Mouse (Mus musculus) C2C12 (cell line): Measurements from ENCODE around the gene Dvl2. TPM values are rescaled to one million over a fixed set of nuclear protein-coding genes. Genes with fewer than 3 reads are reported as not detected.
"Not testable (repeated sequence)": the region's sequence is repeated elsewhere in the genome, so short reads cannot be mapped to it uniquely, and the experiment has no call there.

ENCODE experiments used
- H3K27me3 ChIP-seq: one replicate; pipeline ENCODE4 v1.6.1; 2011; ENCODE audit not compliant: control insufficient read depth, insufficient read depth, insufficient read length
- H3K36me3 ChIP-seq: one replicate; pipeline ENCODE4 v1.6.1; 2011; ENCODE audit not compliant: control insufficient read depth, insufficient read depth
- H3K4me3 ChIP-seq: one replicate; pipeline ENCODE4 v1.5.1; 2011; ENCODE audit warnings: mild to moderate bottlenecking, control low read depth; ENCODE audit not compliant: poor library complexity, insufficient read depth, severe bottlenecking
- H3K79me2 ChIP-seq: one replicate; pipeline ENCODE4 v1.6.1; 2011; ENCODE audit not compliant: control insufficient read depth, insufficient read depth
- H3K79me3 ChIP-seq: one replicate; pipeline ENCODE4 v1.6.1; 2011; ENCODE audit warnings: low read depth, control low read depth
- H3ac ChIP-seq: one replicate; pipeline ENCODE3; 2011; ENCODE audit warnings: low read depth; ENCODE audit not compliant: control insufficient read depth, insufficient read length
- CEBPB ChIP-seq: IDR thresholded peaks from one replicate; pipeline ENCODE4 v1.6.1; 2011; ENCODE audit warnings: low read depth, mild to moderate bottlenecking, control low read depth, moderate library complexity
- CTCF ChIP-seq: IDR thresholded peaks from one replicate; pipeline ENCODE4 v1.5.1; 2011; ENCODE audit not compliant: control insufficient read depth, insufficient read depth, insufficient read length
- FOSL1 ChIP-seq: IDR thresholded peaks from one replicate; pipeline ENCODE4 v1.8.0; 2011; ENCODE audit warnings: mild to moderate bottlenecking, low read length; ENCODE audit not compliant: poor library complexity, insufficient read depth, severe bottlenecking
- MAX ChIP-seq: IDR thresholded peaks from one replicate; pipeline ENCODE4 v1.6.1; 2011; ENCODE audit warnings: mild to moderate bottlenecking, control low read depth
- MYOD1 ChIP-seq: IDR thresholded peaks from one replicate; pipeline ENCODE4 v1.6.1; 2011; ENCODE audit warnings: low read depth; ENCODE audit not compliant: control insufficient read depth, insufficient read length
- MYOG ChIP-seq: IDR thresholded peaks from one replicate; pipeline ENCODE4 v1.6.1; 2011; ENCODE audit not compliant: control insufficient read depth, insufficient read length; ENCODE audit errors: extremely low read depth
- USF1 ChIP-seq: IDR thresholded peaks from one replicate; pipeline ENCODE4 v1.6.1; 2011; ENCODE audit warnings: low read depth, mild to moderate bottlenecking, control low read depth, moderate library complexity
- polyA plus RNA-seq: library from polyadenylated mRNA; unstranded; fragments of >200 nt; fragmentation: generic; extraction: Trizol; gene quantifications from one replicate; pipeline ENCODE4 v1.2.1, GENCODE M21; 2012; ENCODE audit warnings: missing spikeins

The Dvl2 gene
- polyA plus RNA-seq, 1 experiment, result 36.4 TPM

GRCm38 (mm10) chr11:70015677-70016076 is 15.3 kb downstream of the Dvl2 start:
- H3K79me2 ChIP-seq, result peaks cover 39% of the 10 kb centered on the region
- no peak overlapping the region for H3ac ChIP-seq
- no peak overlapping the region for H3K4me3 ChIP-seq
- peaks cover 18% of the 10 kb centered on the region for H3K79me3 ChIP-seq
- peaks cover 33% of the 10 kb centered on the region for H3K36me3 ChIP-seq
- TF ChIP-seq CTCF, result no peak
- no peak for TF ChIP-seq MYOG
- TF ChIP-seq FOSL1, result no peak
- TF ChIP-seq MAX, result no peak
- no peak for TF ChIP-seq MYOD1
- no peaks in the 10 kb centered on the region for H3K27me3 ChIP-seq

GRCm38 (mm10) chr11:70016177-70016576 is 15.8 kb downstream of the Dvl2 start:
- H3K4me3 ChIP-seq, H3ac ChIP-seq, H3K27me3 ChIP-seq: not testable (repeated sequence)
- peaks cover 28% of the 10 kb centered on the region for H3K36me3 ChIP-seq
- peaks cover 44% of the 10 kb centered on the region for H3K79me2 ChIP-seq
- peaks cover 18% of the 10 kb centered on the region for H3K79me3 ChIP-seq

- Histone ChIP-seq H3ac (no peak within 1 kb of the TSS), H3K4me3 (peak within 1 kb of the TSS; percentile 90), H3K27me3 (no peaks in the 10 kb centered on the region), H3K36me3 (peaks cover 23% of the 10 kb centered on the region), H3K79me2 (peaks cover 49% of the 10 kb centered on the region), H3K79me3 (peaks cover 18% of the 10 kb centered on the region)
- TF ChIP-seq CEBPB, result no peak
- TF ChIP-seq MAX, result no peak
- no peak for TF ChIP-seq MYOD1
- TF ChIP-seq FOSL1, result no peak
- no peak for TF ChIP-seq USF1
- TF ChIP-seq MYOG, result no peak
- no peak for TF ChIP-seq CTCF
Measured at GRCm38 (mm10) chr11:70016669-70017068, 16.3 kb downstream of the Dvl2 start, which contains the start of gene Dlg4. TSS of gene Dlg4 (plus strand) at chr11:70016942.

GRCm38 (mm10) chr11:70017199-70017767 is 16.9 kb downstream of the Dvl2 start:
- Histone ChIP-seq H3K36me3 (peaks cover 17% of the 10 kb centered on the region), H3K79me2 (peaks cover 55% of the 10 kb centered on the region), H3K4me3 (no peak overlapping the region), H3K27me3 (no peaks in the 10 kb centered on the region), H3ac (no peak overlapping the region), H3K79me3 (peaks cover 21% of the 10 kb centered on the region)
- TF ChIP-seq MYOD1 (no peak), FOSL1 (no peak), USF1 (no peak), MAX (no peak), CTCF (no peak), CEBPB (no peak), MYOG (no peak)

GRCm38 (mm10) chr11:70018131-70018990 is 18.0 kb downstream of the Dvl2 start:
- Histone ChIP-seq H3K79me3 (peaks cover 32% of the 10 kb centered on the region), H3ac (peak overlapping the region; percentile 44), H3K36me3 (peaks cover 6% of the 10 kb centered on the region), H3K27me3 (no peaks in the 10 kb centered on the region), H3K4me3 (peak overlapping the region; percentile 90), H3K79me2 (peaks cover 66% of the 10 kb centered on the region)
- no peak for TF ChIP-seq CTCF
- TF ChIP-seq CEBPB, result no peak
- TF ChIP-seq FOSL1, result no peak
- no peak for TF ChIP-seq USF1
- no peak for TF ChIP-seq MYOD1
- TF ChIP-seq MYOG, result no peak

GRCm38 (mm10) chr11:70019495-70020021 is 19.2 kb downstream of the Dvl2 start:
- H3K79me2 ChIP-seq, result peaks cover 68% of the 10 kb centered on the region
- H3K4me3 ChIP-seq, result peak overlapping the region; percentile 90
- peak overlapping the region; percentile 38 for H3ac ChIP-seq
- peaks cover 40% of the 10 kb centered on the region for H3K79me3 ChIP-seq
- no peaks in the 10 kb centered on the region for H3K36me3 ChIP-seq
- TF ChIP-seq MAX, result no peak
- TF ChIP-seq MYOG, result no peak
- H3K27me3 ChIP-seq, result no peaks in the 10 kb centered on the region
